Mouse (Mus musculus) layer of hippocampus, postnatal 36 days (tissue): ENCODE results near the gene Bbs1. TPM values are rescaled to one million over a fixed set of nuclear protein-coding genes. Genes with fewer than 3 reads are reported as not detected.
"Not testable (repeated sequence)": the region's sequence is repeated elsewhere in the genome, so short reads cannot be mapped to it uniquely, and the experiment has no call there.

Experiments
- DNase-seq, 2 experiments: peaks; one replicate each; pipeline ENCODE4 v3.0.0; 2022
- total RNA-seq, 2 experiments: library from RNA; stranded (reverse); gene quantifications; 2 replicates each; pipeline ENCODE4 v1.2.3; 2021

The Bbs1 gene
- total RNA-seq, 2 experiments from 2014 or later: 38.3 to 41.7 TPM

DNA sequence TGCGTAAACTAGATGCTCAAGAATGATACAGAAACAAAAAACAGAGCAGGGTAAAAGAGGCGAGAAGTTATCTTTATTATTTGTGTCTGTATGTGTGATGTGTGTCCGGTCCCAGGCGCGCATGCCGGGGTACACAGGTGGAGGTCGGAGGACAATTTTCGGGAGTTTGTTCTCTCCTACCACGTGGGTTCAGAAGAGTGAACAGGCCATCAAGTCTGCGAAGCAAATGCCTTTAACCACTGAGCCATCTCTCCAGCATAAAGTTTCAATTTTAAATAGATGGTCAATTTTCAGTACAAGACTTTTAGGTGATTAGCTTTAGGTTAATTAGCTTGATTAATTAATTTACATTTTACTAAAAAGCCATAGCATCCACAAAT lies 27.1 kb downstream of the Bbs1 start:
- no peak for DNase-seq

GRCm38 (mm10) chr19:4878405-4879323 lies 27.8 kb downstream of the Bbs1 start, which contains the start of gene Zdhhc24:
TSS of gene Zdhhc24 (plus strand) at chr19:4878668.
- peak; percentile 96 to 97 for DNase-seq

DNA sequence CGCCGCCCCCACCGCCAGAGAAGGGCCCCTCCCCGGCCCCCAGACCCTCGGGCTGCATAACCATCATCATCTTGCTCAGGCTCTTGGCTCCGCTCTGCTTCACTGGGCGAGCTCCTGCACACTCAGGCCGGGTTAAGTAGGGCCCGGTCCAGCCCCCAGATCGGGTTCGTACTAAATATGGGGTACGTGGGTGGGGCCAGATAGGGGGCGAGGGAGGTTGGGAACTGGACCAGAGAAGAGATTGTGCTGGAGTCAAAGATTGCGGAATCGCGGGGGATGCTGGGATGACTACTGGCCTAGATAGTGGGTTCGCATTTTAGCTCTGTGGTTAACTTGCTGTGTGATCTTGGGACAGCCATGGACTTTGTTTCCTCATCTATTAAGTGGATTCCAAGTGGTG lies 28.6 kb downstream of the Bbs1 start, which contains the start of gene Actn3:
Gene Actn3 (minus strand): TSS at position 125 of the 400 bp plus-strand sequence.
- no peak for DNase-seq

DNA sequence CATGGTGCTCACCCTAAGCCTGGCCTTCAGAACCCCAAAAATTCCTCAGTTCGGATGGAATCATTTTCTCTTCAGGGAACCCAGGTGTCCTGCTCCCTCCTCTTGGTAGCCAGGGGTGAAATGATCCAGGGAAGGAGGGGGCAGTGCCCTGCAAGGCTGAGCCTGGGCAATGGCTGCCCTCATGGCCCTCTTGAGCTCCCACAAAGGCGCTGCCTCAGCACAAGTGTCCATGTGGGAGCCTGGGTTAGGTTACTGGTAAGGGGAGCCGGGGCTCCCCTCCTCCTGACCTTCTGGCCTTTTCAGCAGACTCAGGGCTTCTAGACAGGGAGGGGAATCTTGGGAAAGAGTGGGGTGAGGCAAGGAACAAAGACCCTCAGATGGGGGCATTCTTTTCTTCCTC lies 29.7 kb downstream of the Bbs1 start:
- DNase-seq: no peak

DNA sequence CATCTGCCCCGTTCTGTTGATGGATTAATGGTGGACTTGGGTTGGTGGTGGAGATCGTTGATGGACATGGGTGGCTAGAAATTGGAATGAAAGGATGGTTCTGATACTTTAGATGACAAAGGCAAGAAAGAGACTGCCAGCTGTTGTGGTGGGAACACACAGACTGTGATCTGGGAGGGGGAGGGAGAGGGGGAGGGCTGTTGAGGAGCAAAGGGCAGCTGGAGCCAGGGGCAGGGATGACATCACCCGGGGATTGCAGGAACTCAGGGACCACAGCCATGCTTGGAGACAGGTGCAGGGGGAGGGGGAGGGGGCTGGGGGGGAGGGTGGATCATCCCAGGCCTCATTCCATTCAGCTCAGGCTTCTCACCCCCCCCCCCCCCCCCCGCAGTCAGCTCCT lies 30.2 kb downstream of the Bbs1 start:
- no peak for DNase-seq

GRCm38 (mm10) chr19:4874613-4875012 lies 31.8 kb downstream of the Bbs1 start:
- DNase-seq: not testable (repeated sequence)

- no peak for DNase-seq
Measured at GRCm38 (mm10) chr19:4865147-4865546, 41.3 kb downstream of the Bbs1 start.

DNA sequence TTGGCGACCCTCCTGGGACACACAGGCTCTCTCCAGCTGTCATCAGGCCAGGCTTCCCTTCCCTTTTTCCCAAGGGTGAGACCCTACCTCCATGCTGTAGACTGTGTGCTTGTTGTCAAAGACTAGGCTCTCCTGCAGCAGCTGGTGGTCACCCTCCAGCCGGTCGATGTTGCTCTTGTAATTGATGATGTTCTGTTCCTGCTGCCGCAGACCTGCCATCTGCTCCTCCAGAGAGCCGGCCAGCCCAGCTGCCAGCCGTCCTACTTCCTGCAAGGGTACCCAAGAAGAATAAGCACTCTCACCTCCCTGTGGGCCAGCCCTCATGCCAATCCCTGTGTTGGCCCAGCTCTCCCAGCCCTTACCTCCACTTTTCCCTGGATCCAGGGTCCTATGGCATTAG lies 43.4 kb downstream of the Bbs1 start:
- no peak for DNase-seq

- no peak for DNase-seq
Measured at GRCm38 (mm10) chr19:4859081-4859480, 47.3 kb downstream of the Bbs1 start.

DNA sequence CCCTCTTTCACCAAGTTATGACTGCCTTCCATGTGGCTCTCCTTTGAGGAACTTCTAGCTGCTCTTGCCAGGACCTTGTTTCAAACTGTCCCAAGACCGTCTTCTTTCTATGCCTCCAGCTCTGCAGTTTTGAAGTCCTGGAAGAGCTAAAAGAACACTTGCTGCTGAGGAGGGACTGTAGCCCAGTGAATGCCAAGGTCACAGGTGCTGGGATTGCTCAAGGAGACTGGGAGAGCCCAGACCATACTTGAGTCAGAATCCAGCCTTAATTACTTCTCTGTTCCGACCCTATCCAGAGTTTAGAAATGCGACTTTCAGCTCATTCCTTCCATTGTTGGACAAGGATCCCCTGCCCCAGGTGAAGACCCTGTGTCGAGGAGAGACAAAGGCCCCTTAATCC lies 50.5 kb downstream of the Bbs1 start:
- DNase-seq: no peak

DNA sequence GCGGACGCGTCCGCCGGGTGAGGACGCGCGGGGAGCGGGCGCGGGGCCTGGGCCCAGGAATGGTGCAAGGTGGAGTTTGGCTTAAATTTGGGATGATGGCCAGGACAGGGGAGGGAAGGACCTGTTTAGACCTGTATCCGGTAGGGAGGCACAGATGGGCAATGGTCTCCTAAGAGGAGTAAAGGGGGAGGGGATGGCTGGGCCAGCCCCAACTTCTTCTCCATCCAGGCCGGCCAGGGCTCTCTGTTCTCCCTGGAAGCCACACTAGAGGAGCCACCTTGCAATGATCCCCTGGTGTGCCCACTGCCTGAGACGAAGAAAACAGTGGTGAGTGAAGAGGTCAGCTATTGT lies 51.0 kb downstream of the Bbs1 start:
- DNase-seq: no peak

DNA sequence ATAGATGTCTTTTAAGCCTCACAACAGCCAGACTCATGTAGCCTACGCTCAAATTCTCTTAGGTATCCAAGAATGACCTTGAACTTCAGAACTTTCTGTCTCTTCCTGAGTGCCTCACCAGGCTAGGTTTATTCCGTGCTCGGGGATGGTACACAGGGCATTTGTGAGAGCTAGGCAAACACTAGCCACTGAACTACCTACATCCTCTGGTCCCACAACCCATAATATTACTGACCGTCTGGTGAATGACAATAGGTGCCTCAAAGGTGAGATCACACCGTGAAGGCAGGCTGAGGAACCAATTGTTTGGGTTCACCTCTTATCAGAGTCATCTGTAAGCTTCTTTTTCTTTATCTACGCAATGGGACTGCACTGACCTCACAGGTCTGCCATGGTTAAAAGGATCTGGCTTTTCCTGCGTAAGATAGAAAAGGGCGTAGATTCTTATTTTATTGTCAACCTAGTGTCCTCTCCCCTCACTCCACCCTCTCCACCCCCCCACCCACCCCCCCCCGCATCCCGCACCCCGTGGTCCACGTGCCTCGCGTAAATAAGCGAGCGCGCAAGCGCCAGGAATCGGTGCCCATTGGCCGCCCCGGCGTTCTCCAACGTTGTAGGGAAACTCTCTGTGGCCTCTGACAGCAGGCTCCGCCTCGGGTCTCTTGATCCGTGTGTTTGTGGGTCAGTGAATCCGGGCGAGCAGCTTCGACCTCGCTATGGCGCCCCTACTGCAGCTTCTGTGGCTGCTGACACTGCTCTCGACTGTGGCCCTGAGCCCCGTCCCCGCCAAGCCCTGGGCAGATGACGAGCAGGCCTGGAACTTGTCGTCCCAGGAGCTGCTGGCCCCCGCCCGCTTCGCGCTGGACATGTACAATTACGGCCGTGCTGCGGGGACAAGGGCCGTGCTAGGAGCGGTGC lies 51.6 kb downstream of the Bbs1 start, which contains the start of gene Ctsf:
Gene Ctsf (plus strand): TSS at position 579 of the 918 bp plus-strand sequence.
- DNase-seq: peak; percentile 90 to 91

DNA sequence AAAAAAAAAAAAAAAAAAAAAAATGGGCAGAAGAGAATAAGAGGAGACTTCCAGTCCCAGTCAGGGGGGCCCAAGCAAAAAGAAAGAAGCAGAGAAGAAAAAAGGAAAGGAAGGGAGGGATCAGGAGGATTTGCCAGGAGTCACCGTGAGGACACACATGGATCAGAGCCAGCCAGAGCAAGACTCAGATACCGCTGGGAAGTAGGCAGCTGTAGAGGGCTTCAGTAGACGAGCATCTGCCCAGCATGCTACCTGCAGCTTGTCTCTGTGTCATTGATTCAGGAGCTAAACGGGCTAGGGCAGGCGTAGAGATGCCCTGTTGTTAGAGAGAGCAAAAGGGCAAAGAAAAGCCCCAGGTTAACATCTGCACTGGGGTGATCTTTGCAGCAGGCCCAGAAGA lies 56.1 kb downstream of the Bbs1 start:
- DNase-seq: no peak

DNA sequence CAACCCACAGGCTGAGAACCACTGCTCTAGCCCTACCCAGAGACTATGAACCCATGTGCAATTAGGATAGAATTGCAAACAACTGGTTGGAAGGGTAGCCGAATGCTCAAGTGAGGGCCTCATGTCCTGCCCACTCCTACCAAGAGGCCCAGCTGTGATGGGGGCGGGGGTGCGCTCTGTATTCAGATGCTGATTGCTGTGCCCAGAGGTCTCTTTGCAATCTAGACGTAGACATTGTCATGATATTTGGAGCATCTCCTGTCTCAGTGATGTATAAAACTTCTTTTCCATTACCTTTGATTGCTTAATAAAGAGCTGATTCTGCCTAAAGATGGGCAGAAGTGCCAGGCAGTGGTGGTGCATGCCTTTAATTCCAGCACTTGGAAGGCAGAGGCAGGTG lies 56.6 kb downstream of the Bbs1 start:
- DNase-seq: no peak

DNA sequence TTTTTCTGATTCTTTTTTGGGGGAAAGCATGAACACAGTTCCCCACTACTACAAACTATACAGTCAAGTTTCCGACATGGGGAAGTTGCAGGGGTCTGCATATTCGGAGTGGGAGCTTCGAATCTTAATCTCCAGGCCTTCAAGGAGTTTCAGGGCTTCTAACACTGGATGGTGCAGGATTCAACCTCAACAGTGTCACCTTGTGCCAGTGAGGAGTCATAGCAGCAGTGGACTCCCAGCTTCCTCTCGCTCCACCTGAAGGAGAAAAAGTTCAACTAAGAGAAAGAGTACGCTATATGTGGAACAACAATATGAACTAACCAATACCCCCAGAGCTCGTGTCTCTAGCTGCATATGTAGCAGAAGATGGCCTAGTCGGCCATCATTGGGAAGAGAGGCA lies 58.9 kb downstream of the Bbs1 start:
- DNase-seq: no peak

GRCm38 (mm10) chr19:4845846-4846245 lies 60.6 kb downstream of the Bbs1 start:
- DNase-seq: no peak

DNA sequence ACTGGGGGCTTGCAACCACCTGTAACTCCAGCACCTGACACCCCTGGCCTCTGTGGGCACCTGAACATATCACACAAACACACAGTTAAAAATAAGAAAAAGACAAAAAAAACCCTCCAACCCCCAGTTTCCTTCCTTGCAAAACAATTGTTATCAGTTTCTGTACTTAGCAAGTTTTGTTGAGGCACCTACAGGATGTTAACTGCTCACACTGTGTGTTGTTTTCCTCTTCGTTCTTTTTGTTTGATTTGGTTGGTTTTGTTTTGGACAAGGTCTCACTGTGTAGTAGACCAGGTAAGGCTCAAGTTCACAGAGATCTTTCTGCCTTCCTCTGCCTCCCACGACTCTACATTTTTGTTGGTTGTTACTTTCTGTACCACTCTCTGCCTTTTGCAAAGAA lies 63.8 kb downstream of the Bbs1 start:
- DNase-seq: no peak

DNA sequence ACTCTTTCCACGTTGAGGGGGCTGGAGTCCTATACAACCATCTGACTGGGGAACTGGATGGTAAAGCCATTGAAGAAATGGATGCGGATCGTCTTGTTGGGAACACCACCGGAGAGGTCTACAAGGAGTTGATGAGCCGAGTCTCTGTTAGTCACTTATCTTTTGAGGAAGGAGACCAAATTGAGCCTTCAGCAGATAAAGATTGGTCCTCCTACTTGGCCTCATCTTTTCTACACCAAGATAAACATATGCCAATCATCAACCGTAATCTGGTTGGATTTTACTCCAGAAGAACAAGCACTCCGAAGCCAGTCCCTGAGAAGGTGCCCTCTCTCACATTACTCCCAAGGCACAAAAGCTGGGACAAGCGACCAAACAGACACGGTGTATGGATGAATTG lies 65.6 kb downstream of the Bbs1 start:
- no peak for DNase-seq

- DNase-seq: peak; percentile 94 to 96
Measured at GRCm38 (mm10) chr19:4839149-4839548, 67.3 kb downstream of the Bbs1 start, which contains the start of the genes Ccs and Ccdc87. TSS of gene Ccs (minus strand) at chr19:4839332. TSS of gene Ccdc87 (plus strand) at chr19:4839366.

- DNase-seq: no peak
Measured at GRCm38 (mm10) chr19:4838526-4839140, 67.8 kb downstream of the Bbs1 start.

DNA sequence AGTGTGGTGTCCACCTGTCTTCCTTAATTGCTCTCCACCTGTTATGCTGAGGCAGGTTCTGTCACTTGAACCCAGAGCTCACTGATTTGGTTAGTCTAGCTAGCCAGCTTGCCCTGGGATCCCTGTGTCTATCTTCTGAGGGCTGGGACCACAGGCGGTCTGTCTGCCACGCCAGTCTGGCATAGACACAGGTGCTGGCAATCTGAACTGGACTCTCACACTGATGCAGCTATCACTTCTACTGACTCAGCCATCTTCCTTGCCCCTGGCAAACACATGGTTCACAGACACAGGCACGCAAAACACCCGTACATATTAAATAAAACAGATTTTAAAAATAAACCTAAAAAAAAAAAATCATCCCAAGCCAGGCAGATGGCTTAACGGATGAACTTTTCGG lies 69.4 kb downstream of the Bbs1 start:
- DNase-seq: no peak
